Mouse (Mus musculus) neural tube, embryonic 11.5 days (tissue): ENCODE measurements around the gene Cldn14. TPM values are rescaled to one million over a fixed set of nuclear protein-coding genes. Genes with fewer than 3 reads are reported as not detected.

Experiments
- ATAC-seq: fragments of 200-750 bp; cut with Nextera tagmentation; 2 replicates; pipeline ENCODE4 v1.8.0; 2017; ENCODE audit warnings: moderate number of reproducible peaks, mild to moderate bottlenecking, moderate TSS enrichment, moderate library complexity; ENCODE audit not compliant: insufficient read depth, low FRiP score, low TSS enrichment
- DNase-seq: peaks from one replicate; pipeline ENCODE4 v3.0.0-alpha.2; 2015; ENCODE audit warnings: low spot score
- H3K27ac ChIP-seq: fragments of 300-500 bp; sonication (generic); 2 replicates; pipeline ENCODE4 v1.5.1; 2014; ENCODE audit warnings: low read depth, mild to moderate bottlenecking, low read length
- H3K27me3 ChIP-seq: fragments of 300-500 bp; sonication (generic); 2 replicates; pipeline ENCODE4 v1.6.1; 2014; ENCODE audit warnings: mild to moderate bottlenecking, low read length, mixed read lengths; ENCODE audit not compliant: control insufficient read depth, insufficient read depth
- H3K36me3 ChIP-seq: fragments of 300-500 bp; sonication (generic); 2 replicates; pipeline ENCODE4 v1.6.1; 2014; ENCODE audit warnings: mild to moderate bottlenecking, low read length, moderate library complexity, mixed read lengths; ENCODE audit not compliant: control insufficient read depth, insufficient read depth
- H3K4me1 ChIP-seq: fragments of 300-500 bp; sonication (generic); 2 replicates; pipeline ENCODE4 v1.6.1; 2014; ENCODE audit warnings: low read length, mixed read lengths; ENCODE audit not compliant: control insufficient read depth, insufficient read depth
- H3K4me2 ChIP-seq: fragments of 300-500 bp; sonication (generic); 2 replicates; pipeline ENCODE4 v1.6.1; 2014; ENCODE audit warnings: low read depth, mild to moderate bottlenecking, moderate library complexity
- H3K4me3 ChIP-seq: fragments of 300-500 bp; sonication (generic); 2 replicates; pipeline ENCODE4 v1.5.1; 2014; ENCODE audit warnings: low read depth, low read length
- H3K9ac ChIP-seq: fragments of 300-500 bp; sonication (generic); 2 replicates; pipeline ENCODE4 v1.6.1; 2014; ENCODE audit warnings: mild to moderate bottlenecking, low read length
- H3K9me3 ChIP-seq: fragments of 300-500 bp; sonication (generic); 2 replicates; pipeline ENCODE4 v1.6.1; 2016; ENCODE audit warnings: low read length; ENCODE audit not compliant: control insufficient read depth
- WGBS: fragments of 180-500 bp; shearing (Covaris S2); extraction: QIAGEN DNeasy Blood & Tissue Kit; methylation state at CpG from one replicate; pipeline ENCODE4 v1.1.7; 2014; 5-methylcytosine and 5-hydroxymethylcytosine counted together
- polyA plus RNA-seq: library from polyadenylated mRNA; unstranded; fragments of >200 nt; fragmentation: Nextera tagmentation; extraction: Ambion mirVana; gene quantifications from 2 replicates; pipeline ENCODE4 v1.2.1, GENCODE M21; 2014

Cldn14 gene
- polyA plus RNA-seq, 1 experiment from 2014 or later: 0.52 TPM

DNA sequence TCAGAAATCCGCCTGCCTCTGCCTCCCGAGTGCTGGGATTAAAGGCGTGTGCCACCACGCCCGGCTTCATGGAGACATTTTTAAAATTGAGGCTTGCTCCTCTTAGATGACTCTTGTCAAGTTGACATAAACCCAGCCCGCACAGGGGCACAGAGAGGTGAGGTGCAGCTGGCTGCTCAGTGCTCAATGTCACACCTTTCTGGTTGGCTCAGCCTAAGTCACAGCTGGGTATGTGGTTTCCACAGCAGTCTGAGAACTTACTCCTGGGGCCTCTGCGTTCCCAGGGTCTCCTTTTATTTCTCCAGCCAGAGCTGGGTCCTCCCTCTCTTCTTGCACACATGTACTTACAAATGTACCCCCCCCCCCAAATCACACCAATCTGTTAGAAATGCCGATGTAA is 100.4 kb downstream of the Cldn14 start:
- Histone ChIP-seq H3K27ac (no peak overlapping the region), H3K4me2 (no peak overlapping the region), H3K36me3 (no peaks in the 10 kb centered on the region), H3K9me3 (no peaks in the 10 kb centered on the region), H3K9ac (no peak overlapping the region), H3K4me3 (no peak overlapping the region), H3K4me1 (no peaks in the 10 kb centered on the region), H3K27me3 (no peaks in the 10 kb centered on the region)
- no peak for DNase-seq
- 93% methylated on average over 8 of the region's 8 CpGs for WGBS
- ATAC-seq: no peak

DNA sequence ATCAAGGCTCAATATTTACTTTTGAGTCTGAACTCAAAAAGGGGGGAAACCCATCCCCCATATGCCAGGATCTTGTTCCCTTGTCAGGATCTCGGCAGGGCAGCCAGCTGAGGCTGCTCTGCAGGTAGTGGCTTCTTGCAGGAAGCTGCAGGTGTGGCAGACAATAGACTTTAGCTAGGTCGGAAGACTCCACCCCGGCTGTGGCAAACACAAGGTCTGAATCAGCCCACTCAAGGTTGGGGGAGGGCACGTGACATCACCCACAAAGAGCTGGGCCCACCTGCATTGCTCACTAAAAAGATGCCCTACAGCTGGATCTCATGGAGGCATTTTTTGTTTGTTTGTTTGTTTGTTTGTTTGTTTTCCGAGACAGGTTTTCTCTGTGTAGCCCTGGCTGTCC is 100.9 kb downstream of the Cldn14 start:
- Histone ChIP-seq H3K9ac (no peak overlapping the region), H3K36me3 (no peaks in the 10 kb centered on the region; the same call in 1 of the 2 replicates), H3K27me3 (no peaks in the 10 kb centered on the region), H3K4me1 (no peaks in the 10 kb centered on the region), H3K9me3 (no peaks in the 10 kb centered on the region), H3K27ac (no peak overlapping the region), H3K4me3 (no peak overlapping the region), H3K4me2 (no peak overlapping the region)
- DNase-seq: no peak
- ATAC-seq: no peak
- WGBS: 81% methylated on average over 5 of the region's 5 CpGs

- WGBS: 75% methylated on average over 11 of the region's 11 CpGs
- Histone ChIP-seq H3K4me3 (no peak overlapping the region), H3K36me3 (peaks cover 2% of the 10 kb centered on the region), H3K9me3 (no peaks in the 10 kb centered on the region), H3K27me3 (no peaks in the 10 kb centered on the region), H3K27ac (no peak overlapping the region), H3K4me2 (no peak overlapping the region), H3K9ac (no peak overlapping the region), H3K4me1 (no peaks in the 10 kb centered on the region)
- DNase-seq: peak; percentile 74
- ATAC-seq: no peak; the same call in 1 of the 2 replicates
These were observed 102.3 kb downstream of the Cldn14 start for GRCm38 (mm10) chr16:93906156-93907014.

DNA sequence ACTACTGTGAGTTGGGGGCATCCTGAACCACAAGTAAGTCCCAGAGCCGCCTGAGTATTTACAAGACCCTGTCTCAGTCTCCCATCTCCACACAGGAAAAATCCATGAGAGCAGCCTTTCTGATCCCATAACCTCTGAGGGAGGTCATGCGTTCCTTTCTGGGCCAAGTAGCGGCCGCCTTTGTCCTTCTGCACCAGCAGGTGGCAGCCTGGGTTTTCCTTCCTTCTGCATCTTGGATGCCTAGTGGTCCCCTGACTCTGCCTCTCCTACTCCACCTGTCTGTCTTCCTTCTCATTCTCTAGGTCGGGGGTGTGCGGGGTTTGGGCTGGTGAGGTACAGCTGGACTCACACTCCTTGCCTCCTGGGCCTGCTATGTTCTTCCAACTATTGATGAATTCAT is 105.6 kb downstream of the Cldn14 start:
- peaks cover 7% of the 10 kb centered on the region for H3K36me3 ChIP-seq
- no peak overlapping the region for H3K9ac ChIP-seq
- WGBS: 79% methylated on average over 6 of the region's 6 CpGs
- ATAC-seq: no peak
- H3K4me3 ChIP-seq: no peak overlapping the region
- no peak overlapping the region for H3K27ac ChIP-seq
- peak; percentile 26 for DNase-seq
- H3K27me3 ChIP-seq: no peaks in the 10 kb centered on the region
- H3K4me1 ChIP-seq: no peaks in the 10 kb centered on the region
- H3K4me2 ChIP-seq: no peak overlapping the region
- no peaks in the 10 kb centered on the region for H3K9me3 ChIP-seq

- Histone ChIP-seq H3K4me2 (no peak overlapping the region), H3K9ac (no peak overlapping the region), H3K27me3 (no peaks in the 10 kb centered on the region), H3K4me3 (no peak overlapping the region), H3K4me1 (no peaks in the 10 kb centered on the region), H3K36me3 (peaks cover 19% of the 10 kb centered on the region), H3K27ac (no peak overlapping the region), H3K9me3 (no peaks in the 10 kb centered on the region)
- WGBS: 82% methylated on average over 5 of the region's 5 CpGs
- DNase-seq: no peak
- ATAC-seq: no peak
These were observed 115.4 kb downstream of the Cldn14 start for GRCm38 (mm10) chr16:93893285-93893684.

DNA sequence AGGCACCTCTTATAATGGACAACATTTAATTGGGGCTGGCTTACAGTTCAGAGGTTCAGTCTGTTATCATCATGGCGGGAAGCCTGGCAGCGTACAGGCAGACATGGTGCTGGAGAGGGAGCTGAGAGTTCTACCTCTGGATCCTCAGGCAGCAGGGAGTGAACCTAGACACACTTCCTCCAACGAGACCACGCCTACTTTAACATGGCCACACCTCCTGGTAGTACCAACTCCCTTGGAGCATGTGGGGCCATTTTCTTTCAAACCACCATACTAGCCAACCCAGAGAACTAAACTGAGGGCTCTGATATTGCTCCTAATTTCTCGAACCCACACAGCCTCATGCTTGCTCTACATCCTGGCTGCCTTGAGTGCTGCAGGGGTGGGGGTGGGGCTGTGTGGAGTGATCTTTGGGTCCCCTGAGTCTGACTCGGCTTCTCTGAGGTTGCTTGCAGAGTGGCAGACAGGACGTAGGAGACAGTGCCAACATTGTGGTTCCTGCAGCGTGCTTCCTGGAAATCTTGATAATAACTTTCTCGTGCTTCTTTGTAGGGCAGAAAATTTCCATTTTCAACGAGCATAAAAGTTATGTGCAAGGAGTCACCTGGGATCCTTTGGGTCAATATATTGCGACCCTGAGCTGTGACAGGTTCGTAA is 117.6 kb downstream of the Cldn14 start:
- 91% methylated on average over 12 of the region's 12 CpGs for WGBS
- Histone ChIP-seq H3K36me3 (peaks cover 19% of the 10 kb centered on the region), H3K4me1 (no peaks in the 10 kb centered on the region), H3K9me3 (no peaks in the 10 kb centered on the region), H3K27ac (no peak overlapping the region), H3K4me3 (no peak overlapping the region), H3K9ac (no peak overlapping the region), H3K27me3 (no peaks in the 10 kb centered on the region), H3K4me2 (no peak overlapping the region)
- no peak for DNase-seq
- ATAC-seq: no peak

GRCm38 (mm10) chr16:93888481-93888880 is 120.2 kb downstream of the Cldn14 start:
- no peaks in the 10 kb centered on the region for H3K9me3 ChIP-seq
- 90% methylated on average over 6 of the region's 6 CpGs for WGBS
- no peak overlapping the region for H3K27ac ChIP-seq
- peaks cover 7% of the 10 kb centered on the region; the same call in 1 of the 2 replicates for H3K4me1 ChIP-seq
- no peak overlapping the region for H3K4me2 ChIP-seq
- H3K27me3 ChIP-seq: no peaks in the 10 kb centered on the region
- H3K36me3 ChIP-seq: peaks cover 17% of the 10 kb centered on the region
- H3K9ac ChIP-seq: no peak overlapping the region
- ATAC-seq (no peak), DNase-seq (no peak)
- no peak overlapping the region for H3K4me3 ChIP-seq

- ATAC-seq (peak; percentile 1; the same call in 1 of the 2 replicates), DNase-seq (no peak)
These were observed 123.9 kb downstream of the Cldn14 start for GRCm38 (mm10) chr16:93884722-93885113.

More at GRCm38 (mm10) chr16:93884722-93885113, 123.9 kb downstream of the Cldn14 start:
- Histone ChIP-seq H3K4me2 (peak overlapping the region; percentile 83), H3K9ac (peak overlapping the region; percentile 59), H3K27me3 (no peaks in the 10 kb centered on the region), H3K4me3 (peak overlapping the region; percentile 59), H3K4me1 (peaks cover 7% of the 10 kb centered on the region; the same call in 1 of the 2 replicates), H3K36me3 (peaks cover 3% of the 10 kb centered on the region; the same call in 1 of the 2 replicates), H3K9me3 (no peaks in the 10 kb centered on the region), H3K27ac (no peak overlapping the region)
- WGBS: 58% methylated on average over 5 of the region's 5 CpGs
